Mouse (Mus musculus): ENCODE data around the gene Ap1b1. TPM values are rescaled to one million over a fixed set of nuclear protein-coding genes. Genes with fewer than 3 reads are reported as not detected.

The Ap1b1 gene
- polyA plus RNA-seq (2015; fragmentation: Nextera tagmentation; extraction: Ambion mirVana): 40.7 and 46.3 TPM in 2 replicates

- Histone ChIP-seq H3K9me3 (ENCODE audit: low read length) (no peaks in the 10 kb centered on the region), H3K4me1 (ENCODE audit: insufficient read depth) (peaks cover 38% of the 10 kb centered on the region), H3K4me3 (ENCODE audit: low read depth, low read length) (peak within 1 kb of the TSS; percentile 66), H3K36me3 (replicated peaks; ENCODE audit: insufficient read depth, low read length) (peaks cover 10% of the 10 kb centered on the region; the same call in 1 of the 2 replicates), H3K27me3 (ENCODE audit: insufficient read depth, low read length) (no peaks in the 10 kb centered on the region), H3K4me2 (ENCODE audit: low read depth, low read length) (peak within 1 kb of the TSS; percentile 85), H3K9ac (replicated peaks) (peak within 1 kb of the TSS; percentile 67), H3K27ac (ENCODE audit: low read depth) (peak within 1 kb of the TSS; percentile 81)
- peak; percentile 98 for ATAC-seq
- TF ChIP-seq EP300 (IDR thresholded peaks at IDR 0.05; ENCODE audit: low read depth) (no peak; the same call in 1 of the 2 replicates), CTCF (IDR thresholded peaks at IDR 0.05; ENCODE audit: low read depth) (no peak)
- 2% methylated on average over 55 of the region's 62 CpGs for WGBS (ENCODE audit: insufficient replicate concordance)
- peak; percentile 99 for DNase-seq
Measured at GRCm38 (mm10) chr11:4986695-4987486, at the start of gene Ap1b1. Gene Ap1b1 (plus strand): TSS chr11:4986824.

GRCm38 (mm10) chr11:4946530-4946929 is 40.1 kb upstream of the Ap1b1 start:
- no peak overlapping the region for H3K27ac ChIP-seq (ENCODE audit: low read depth)
- 38% methylated on average over 13 of the region's 13 CpGs for WGBS (ENCODE audit: insufficient replicate concordance)
- H3K9me3 ChIP-seq (ENCODE audit: low read length): no peaks in the 10 kb centered on the region
- no peak for DNase-seq
- H3K9ac ChIP-seq (replicated peaks): no peak overlapping the region
- H3K36me3 ChIP-seq (replicated peaks; ENCODE audit: insufficient read depth, low read length): no peaks in the 10 kb centered on the region
- ATAC-seq: no peak
- H3K4me3 ChIP-seq (ENCODE audit: low read depth, low read length): peak overlapping the region; percentile 51
- peaks cover 68% of the 10 kb centered on the region for H3K27me3 ChIP-seq (ENCODE audit: insufficient read depth, low read length)
- peaks cover 14% of the 10 kb centered on the region for H3K4me1 ChIP-seq (ENCODE audit: insufficient read depth)
- H3K4me2 ChIP-seq (ENCODE audit: low read depth, low read length): peak overlapping the region; percentile 76
- no peak for TF ChIP-seq EP300 (IDR thresholded peaks at IDR 0.05; ENCODE audit: low read depth)

- peaks cover 14% of the 10 kb centered on the region for H3K4me1 ChIP-seq (ENCODE audit: insufficient read depth)
- peak; percentile 35 for DNase-seq
- H3K9ac ChIP-seq (replicated peaks): no peak overlapping the region
- ATAC-seq: peak; percentile 48
- TF ChIP-seq CTCF (IDR thresholded peaks at IDR 0.05; ENCODE audit: low read depth) (peak; percentile 45), EP300 (IDR thresholded peaks at IDR 0.05; ENCODE audit: low read depth) (no peak)
- peak overlapping the region; percentile 51 for H3K4me3 ChIP-seq (ENCODE audit: low read depth, low read length)
- WGBS (ENCODE audit: insufficient replicate concordance): under 1% methylated on average over 91 of the region's 120 CpGs
- H3K4me2 ChIP-seq (ENCODE audit: low read depth, low read length): peak overlapping the region; percentile 76
- H3K36me3 ChIP-seq (replicated peaks; ENCODE audit: insufficient read depth, low read length): no peaks in the 10 kb centered on the region
- H3K9me3 ChIP-seq (ENCODE audit: low read length): no peaks in the 10 kb centered on the region
- peaks cover 74% of the 10 kb centered on the region for H3K27me3 ChIP-seq (ENCODE audit: insufficient read depth, low read length)
- no peak overlapping the region for H3K27ac ChIP-seq (ENCODE audit: low read depth)
Measured at GRCm38 (mm10) chr11:4946947-4947812, 39.4 kb upstream of the Ap1b1 start.

- 3% methylated on average over 27 of the region's 41 CpGs for WGBS (ENCODE audit: insufficient replicate concordance)
- Histone ChIP-seq H3K4me2 (ENCODE audit: low read depth, low read length) (peak within 1 kb of the TSS; percentile 76), H3K36me3 (replicated peaks; ENCODE audit: insufficient read depth, low read length) (no peaks in the 10 kb centered on the region), H3K27me3 (ENCODE audit: insufficient read depth, low read length) (peaks cover 79% of the 10 kb centered on the region), H3K4me3 (ENCODE audit: low read depth, low read length) (peak within 1 kb of the TSS; percentile 51), H3K4me1 (ENCODE audit: insufficient read depth) (peaks cover 14% of the 10 kb centered on the region), H3K27ac (ENCODE audit: low read depth) (no peak within 1 kb of the TSS), H3K9me3 (ENCODE audit: low read length) (no peaks in the 10 kb centered on the region), H3K9ac (replicated peaks) (no peak within 1 kb of the TSS)
- TF ChIP-seq EP300 (IDR thresholded peaks at IDR 0.05; ENCODE audit: low read depth) (no peak), CTCF (IDR thresholded peaks at IDR 0.05; ENCODE audit: low read depth) (no peak)
- DNase-seq: no peak
- no peak for ATAC-seq
Measured at GRCm38 (mm10) chr11:4947813-4948174, 38.8 kb upstream of the Ap1b1 start, which contains the start of gene Nefh. Gene Nefh (minus strand): TSS chr11:4948064.

GRCm38 (mm10) chr11:4948792-4949191 is 37.8 kb upstream of the Ap1b1 start:
- TF ChIP-seq CTCF (IDR thresholded peaks at IDR 0.05; ENCODE audit: low read depth): no peak
- TF ChIP-seq EP300 (IDR thresholded peaks at IDR 0.05; ENCODE audit: low read depth): no peak
- Histone ChIP-seq H3K27me3 (ENCODE audit: insufficient read depth, low read length) (peaks cover 87% of the 10 kb centered on the region), H3K27ac (ENCODE audit: low read depth) (no peak overlapping the region), H3K9ac (replicated peaks) (no peak overlapping the region), H3K4me2 (ENCODE audit: low read depth, low read length) (no peak overlapping the region), H3K9me3 (ENCODE audit: low read length) (no peaks in the 10 kb centered on the region), H3K36me3 (replicated peaks; ENCODE audit: insufficient read depth, low read length) (no peaks in the 10 kb centered on the region), H3K4me3 (ENCODE audit: low read depth, low read length) (no peak overlapping the region), H3K4me1 (ENCODE audit: insufficient read depth) (peaks cover 14% of the 10 kb centered on the region)
- no peak for DNase-seq
- 30% methylated on average over 8 of the region's 8 CpGs for WGBS (ENCODE audit: insufficient replicate concordance)
- ATAC-seq: no peak

Data from liver, postnatal 0 days (tissue).